Mouse (Mus musculus) NIH3T3 (cell line): Measurements from ENCODE around the gene Tnfrsf13b.

ENCODE experiments used
- DNase-seq: peaks from one replicate; pipeline ENCODE4 v3.0.0-alpha.2; 2012; ENCODE audit warnings: low read depth

Gene Tnfrsf13b

DNA sequence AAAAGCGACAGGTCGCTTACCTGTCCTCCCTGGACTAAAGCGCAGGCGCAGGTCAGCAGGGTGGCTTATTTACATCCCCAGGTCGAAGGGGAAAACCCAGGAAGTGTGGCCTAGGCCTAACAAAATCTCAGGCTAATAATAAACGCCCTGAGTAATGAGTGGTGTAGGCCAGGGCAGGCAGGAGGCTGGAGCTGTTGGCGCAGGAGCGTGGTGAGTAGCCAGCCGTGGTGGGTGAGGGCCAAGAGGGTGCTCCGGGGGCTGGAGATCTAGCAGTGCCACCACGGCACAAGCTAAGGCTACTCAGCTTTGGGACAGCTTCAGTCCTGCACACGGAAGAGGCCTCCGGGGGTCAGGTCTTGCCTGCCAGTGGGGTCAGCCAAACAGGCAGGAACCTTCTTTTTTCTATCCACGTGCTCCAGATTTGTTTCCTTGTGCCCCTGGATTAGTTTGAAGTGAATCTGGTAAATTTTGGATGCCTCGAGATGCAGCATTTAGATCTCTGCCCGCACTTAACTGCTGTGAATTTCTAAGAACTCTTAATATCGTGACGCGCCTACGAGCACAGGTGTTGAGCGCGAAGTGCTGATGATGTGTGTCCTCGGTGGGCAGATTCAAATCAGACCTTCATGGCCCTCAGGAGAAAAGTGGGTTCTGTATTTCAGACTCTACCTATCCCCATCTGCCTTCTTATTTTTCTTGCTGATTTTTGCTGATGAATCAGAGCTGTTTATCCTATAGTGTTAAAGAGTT is at the start of gene Tnfrsf13b:
Tnfrsf13b (plus strand) TSS at position 150 of the 750 bp plus-strand sequence.
- DNase-seq, result no peak

- DNase-seq, result no peak
Measured at GRCm38 (mm10) chr11:61081624-61082023, 44.9 kb upstream of the Tnfrsf13b start.

DNA sequence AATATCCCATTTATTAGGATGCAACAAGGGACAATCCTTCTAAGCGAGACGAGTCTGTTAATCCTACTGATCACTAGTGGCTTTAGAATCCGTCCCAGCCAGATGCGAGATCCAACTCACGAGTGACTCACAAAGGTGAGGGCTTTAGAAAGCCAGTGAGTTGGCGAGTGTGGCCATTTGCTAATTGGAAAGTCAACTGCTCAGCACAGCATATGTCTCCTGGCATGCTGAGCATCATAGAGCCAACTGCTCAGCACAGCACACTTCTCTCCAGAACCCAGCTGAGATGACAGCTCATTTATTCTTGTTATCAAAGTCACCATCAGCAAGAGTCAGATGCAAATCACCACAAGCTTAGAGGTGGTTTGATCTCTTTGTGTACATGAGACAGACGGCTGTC is 36.4 kb upstream of the Tnfrsf13b start:
- DNase-seq, result no peak

DNA sequence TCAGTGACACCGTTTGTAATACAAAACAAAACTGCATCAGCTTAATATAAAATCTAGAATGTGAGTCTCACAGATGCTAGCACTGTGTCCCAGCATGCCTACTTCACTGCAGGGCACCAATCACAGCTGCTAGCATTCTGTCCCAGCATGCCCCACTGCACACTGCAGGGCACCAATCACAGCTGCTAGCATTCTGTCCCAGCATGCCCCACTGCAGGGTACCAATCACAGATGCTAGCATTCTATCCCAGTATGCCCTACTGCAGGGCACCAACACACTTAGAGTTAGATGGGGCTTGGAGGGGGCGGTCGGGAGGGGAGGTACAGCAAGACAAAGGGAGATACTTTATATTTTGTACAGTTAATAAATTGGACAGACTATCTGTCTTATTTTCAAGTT is 35.4 kb upstream of the Tnfrsf13b start:
- no peak for DNase-seq

- peak; percentile 91 for DNase-seq
Measured at GRCm38 (mm10) chr11:61091642-61092262, 34.8 kb upstream of the Tnfrsf13b start.

- DNase-seq, result no peak
Measured at GRCm38 (mm10) chr11:61098046-61098445, 28.5 kb upstream of the Tnfrsf13b start.

- no peak for DNase-seq
Measured at GRCm38 (mm10) chr11:61102397-61103339, 23.9 kb upstream of the Tnfrsf13b start.

- peak; percentile 97 for DNase-seq
Measured at GRCm38 (mm10) chr11:61104241-61104901, 22.2 kb upstream of the Tnfrsf13b start.

GRCm38 (mm10) chr11:61108911-61109361 is 17.6 kb upstream of the Tnfrsf13b start:
- DNase-seq, result no peak

DNA sequence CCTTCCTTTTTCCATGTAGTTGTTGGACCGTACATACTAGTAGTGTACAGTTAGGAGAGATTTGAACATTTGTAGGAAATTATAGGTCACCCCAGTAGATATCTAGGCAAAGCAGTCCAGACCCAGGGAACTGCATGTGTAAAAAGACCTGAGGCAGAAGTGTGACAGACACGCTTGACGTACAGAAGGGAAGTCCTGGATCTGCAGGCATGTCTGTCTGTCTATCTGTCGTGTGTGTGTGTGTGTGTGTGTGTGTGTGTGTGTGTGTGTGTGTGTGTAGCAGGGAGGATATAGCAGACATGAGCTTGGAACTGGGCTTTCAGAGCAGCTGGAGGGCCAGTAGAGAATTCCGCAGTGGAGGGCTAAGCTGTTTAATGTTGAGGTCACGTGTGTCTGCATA is 16.8 kb upstream of the Tnfrsf13b start:
- DNase-seq, result no peak

DNA sequence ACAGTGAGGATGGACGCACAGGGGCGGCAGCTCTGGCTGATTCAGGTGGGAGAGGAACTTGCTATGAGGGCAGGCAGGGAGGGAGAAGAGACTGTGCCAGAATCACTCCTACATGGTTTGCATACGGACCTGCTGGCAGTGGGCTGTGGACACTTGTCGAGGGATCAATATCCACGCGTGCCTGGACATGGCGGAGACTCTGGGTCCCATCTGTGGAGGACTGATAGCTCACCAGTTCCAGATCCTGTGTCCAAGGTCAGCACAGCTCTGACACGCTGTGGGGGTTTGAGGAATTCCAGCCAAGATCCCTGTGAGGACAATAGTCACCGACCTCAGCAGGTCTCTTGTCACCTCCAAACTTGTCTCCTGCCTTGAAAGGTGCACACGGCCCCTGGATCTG is 16.4 kb upstream of the Tnfrsf13b start:
- DNase-seq, result no peak

GRCm38 (mm10) chr11:61110928-61111327 is 15.6 kb upstream of the Tnfrsf13b start:
- DNase-seq, result no peak

DNA sequence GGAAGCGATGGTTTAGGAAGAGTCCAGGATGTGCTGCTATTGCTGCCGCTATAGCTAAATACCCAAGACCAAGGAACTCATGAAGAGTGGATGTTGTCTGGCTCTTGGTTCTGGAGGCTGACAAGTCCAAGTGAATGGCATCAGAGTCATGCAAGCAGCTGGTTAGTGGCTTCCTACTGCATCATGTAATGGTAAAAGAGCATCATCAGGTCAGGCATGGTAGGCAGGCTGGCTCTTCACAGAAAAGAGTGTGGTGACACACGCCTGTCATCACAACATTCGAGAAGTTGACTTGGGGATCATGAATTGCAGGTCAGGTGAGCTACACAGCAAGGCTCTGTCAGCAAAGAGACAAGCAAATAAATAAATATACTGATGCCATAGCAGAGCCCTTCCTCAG is 15.1 kb upstream of the Tnfrsf13b start:
- DNase-seq, result no peak

DNA sequence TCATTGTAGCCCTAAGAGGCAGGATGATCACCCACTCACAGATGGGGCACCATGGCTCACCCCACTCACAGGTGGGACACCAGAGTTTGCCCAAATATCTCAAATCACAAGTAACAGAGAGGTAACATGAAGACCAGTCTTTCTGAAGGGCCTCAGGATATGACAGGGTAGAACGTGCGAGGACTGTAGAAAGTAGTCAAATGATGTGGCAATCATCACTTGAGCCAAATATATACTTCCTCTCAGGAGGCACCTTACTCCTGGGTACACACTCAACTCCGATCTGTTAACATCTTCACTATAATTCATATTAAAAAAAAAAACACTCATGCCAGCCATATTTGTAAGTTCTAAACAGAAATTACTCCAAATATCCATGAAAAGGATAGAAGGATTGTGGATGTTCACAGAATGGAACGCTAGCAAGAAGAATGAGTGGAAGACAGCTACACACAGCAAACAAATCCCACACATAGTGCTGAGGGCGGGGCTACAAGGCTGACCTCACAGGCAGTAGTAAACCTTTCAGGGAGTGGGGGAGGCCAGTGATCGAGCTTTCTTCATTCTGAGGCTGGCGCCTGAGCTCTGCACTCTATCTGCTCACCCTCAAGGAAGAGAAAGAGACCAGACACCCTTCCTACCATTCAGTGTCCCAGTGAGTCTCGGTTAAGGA is 14.1 kb upstream of the Tnfrsf13b start:
- no peak for DNase-seq

DNA sequence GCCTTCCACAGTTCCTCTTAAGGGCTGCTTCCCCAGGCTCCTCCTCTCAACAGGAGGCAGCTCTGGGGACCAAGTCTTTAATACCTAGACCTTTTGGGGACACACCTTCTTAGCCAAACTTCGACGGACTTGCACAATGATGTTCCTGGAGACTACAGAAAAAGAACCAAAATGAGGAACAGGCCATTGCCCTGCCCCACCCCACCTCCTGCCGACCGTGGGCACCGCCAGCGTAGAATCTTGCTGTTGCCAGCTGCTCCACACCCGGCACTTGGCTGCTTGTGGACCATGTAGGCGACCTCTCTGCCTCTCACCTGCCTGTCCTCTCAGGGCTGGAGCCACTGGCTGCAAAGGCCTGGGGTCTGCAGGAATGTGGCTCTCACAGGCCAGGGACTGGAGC is 10.3 kb upstream of the Tnfrsf13b start:
- DNase-seq, result no peak

DNA sequence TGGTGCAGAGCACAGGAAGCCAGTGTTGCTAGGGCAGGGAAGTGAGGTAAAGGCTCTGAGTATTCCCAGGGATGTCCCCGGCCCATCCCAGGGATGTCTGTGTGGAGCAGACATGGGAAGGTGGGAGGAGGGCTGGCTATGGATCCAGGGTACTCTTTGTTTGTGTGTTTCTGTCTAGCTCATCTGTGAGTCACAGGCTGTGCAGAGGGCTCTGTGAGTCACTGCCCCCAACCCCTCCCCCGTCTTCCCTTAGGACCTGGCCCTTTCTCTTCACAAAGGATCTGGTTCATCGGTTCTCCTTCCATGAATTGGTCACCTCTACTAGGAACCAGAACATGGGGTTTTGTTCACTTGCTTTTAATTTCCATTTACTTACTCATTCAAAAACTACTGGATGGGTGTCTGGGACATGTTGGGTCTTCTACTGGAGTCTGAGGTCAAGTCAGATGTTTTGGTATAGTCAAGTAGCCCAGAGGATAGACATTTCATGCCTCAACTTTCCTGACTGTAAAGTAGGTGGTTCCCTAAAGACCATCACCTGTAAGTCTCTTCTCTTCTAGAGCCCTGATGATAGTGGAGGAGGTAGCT is 6.5 kb upstream of the Tnfrsf13b start:
- peak; percentile 65 for DNase-seq

DNA sequence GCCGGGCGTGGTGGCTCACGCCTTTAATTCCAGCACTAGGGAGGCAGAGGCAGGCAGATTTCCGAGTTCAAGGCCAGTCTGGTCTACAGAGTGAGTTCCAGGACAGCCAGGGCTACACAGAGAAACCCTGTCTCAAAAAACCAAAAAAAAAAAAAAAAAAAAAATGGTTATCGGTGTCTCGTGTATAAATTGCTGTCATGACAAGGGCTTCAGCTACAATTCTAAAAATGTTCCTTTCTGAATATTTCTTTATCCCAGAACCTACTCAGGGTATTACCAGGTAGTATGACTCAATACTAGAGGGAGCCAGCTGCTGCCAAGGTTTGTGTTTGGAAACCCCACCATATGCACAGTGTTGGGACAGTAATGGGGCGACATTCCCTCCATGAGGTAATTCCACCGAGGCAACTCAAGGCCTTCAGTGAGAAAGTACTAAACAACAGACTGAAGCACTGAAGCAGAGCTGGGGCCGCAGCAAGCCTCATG is 4.2 kb upstream of the Tnfrsf13b start:
- no peak for DNase-seq

DNA sequence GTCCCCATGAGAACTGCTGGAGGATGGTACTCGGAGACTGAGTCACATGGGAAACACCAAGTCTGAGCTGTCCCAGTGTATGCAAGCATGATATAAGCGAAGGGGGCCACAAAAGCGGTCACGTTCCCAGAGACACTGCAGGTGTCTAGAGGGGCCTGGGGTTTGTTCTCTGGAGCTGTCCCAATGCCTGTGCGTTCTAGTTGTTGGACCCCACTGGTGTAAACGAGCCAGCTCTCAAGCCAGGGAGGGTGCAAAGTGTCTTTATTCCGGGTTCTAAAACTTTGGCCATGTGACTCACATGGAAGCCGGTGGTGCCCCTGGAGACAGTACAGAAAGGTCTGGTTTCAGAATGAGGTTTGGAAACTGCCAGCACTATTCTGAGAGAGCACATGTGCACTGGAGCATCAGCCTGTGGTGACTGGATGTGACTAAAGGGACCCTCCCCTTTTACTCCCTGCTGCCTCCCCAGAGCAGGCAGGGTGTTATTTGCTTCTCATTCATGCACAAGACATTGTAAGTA is 3.7 kb upstream of the Tnfrsf13b start:
- no peak for DNase-seq

GRCm38 (mm10) chr11:61123886-61124285 is 2.7 kb upstream of the Tnfrsf13b start:
- no peak for DNase-seq

DNA sequence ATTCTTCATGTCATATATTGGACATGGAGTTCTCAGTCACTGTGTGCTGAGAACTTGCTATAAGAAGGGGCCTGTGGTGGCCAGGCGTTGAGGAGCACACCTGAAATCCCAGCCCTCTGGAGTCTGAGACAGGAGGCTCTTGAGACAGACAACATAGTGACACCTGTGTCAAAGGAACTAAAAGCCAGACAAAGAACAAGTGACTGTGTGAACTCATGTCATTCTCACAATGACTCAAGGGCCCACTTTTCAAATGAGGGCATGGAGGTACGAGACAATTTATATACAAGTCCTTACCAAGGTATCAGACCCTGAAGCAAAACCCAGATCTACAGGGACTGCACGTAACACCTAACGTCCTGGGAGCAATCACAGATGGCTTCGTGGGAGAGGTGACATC is 585 bp upstream of the Tnfrsf13b start:
- DNase-seq, result no peak
